Mouse (Mus musculus): ENCODE data around the gene Actr1a.

GRCm38 (mm10) chr19:46348761-46349458 lies 46.6 kb downstream of the Actr1a start:
- TF ChIP-seq POLR2A (IDR thresholded peaks at IDR 0.05; ENCODE audit: insufficient read depth, low read length) (no peak), EP300 (IDR thresholded peaks at IDR 0.05; ENCODE audit: insufficient read depth, low read depth, low read length) (no peak)

Data from ES-Bruce4 (cell line).